Mouse (Mus musculus): ENCODE results near the gene Asap2.

The Asap2 gene

DNA sequence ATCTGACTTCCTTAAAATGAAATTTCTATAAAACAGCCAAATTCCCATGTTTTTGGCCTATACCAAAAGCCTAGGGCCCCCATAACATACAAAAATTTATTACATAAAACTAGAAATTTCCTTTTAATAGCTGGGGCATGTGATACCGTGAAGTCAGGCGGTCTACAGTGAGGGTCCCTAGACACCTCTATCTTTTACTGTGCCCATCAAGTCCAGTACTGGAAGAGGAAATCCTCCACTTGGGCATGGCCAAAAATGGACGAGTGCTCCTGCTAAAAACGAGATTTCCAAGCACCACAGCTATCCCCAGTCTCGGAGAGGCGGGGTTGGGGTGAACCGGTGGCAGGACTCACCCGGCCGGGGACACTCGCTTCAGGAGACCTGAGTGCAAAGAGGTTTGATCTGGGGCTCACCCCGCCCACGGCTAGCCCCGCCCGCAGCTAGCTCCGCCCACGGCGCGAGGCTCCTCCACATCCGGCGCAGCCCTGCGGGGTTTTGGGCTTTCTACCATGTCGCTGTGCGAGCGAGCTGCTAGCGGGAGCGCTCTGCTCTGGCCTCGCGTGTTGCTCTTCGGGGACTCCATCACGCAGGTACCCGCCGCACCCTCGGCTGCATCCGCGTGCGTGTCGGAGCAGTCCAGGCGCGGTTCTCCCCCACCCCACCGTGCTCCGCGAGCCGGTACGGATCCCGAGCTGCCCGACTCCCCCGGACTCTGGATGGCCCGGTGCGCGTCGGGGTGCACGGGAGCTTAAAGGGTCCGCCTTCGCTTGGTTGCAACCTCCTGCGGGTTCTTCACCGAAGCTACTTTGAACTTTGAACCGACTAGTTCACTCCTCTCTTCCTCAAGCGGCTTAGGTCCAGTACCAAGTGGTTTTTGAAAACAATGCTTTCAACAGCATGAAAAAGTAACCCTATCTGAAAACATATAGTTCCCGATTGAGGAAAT is 325.9 kb downstream of the Asap2 start, which contains the start of gene Iah1:
TSS of gene Iah1 (plus strand) at position 467 of the 946 bp plus-strand sequence.
- in situ Hi-C loops (cut with MboI, MseI): loop anchor here (5.0 kb wide), 1 partner anchor 56 kb away; the partner anchor contains the start of gene Adam17

- in situ Hi-C loops (cut with MboI, MseI): loop anchor here (5.0 kb wide), 1 partner anchor 55 kb away; the partner anchor contains the start of gene Adam17
Observed at GRCm38 (mm10) chr12:21316869-21317265, 326.6 kb downstream of the Asap2 start.

DNA sequence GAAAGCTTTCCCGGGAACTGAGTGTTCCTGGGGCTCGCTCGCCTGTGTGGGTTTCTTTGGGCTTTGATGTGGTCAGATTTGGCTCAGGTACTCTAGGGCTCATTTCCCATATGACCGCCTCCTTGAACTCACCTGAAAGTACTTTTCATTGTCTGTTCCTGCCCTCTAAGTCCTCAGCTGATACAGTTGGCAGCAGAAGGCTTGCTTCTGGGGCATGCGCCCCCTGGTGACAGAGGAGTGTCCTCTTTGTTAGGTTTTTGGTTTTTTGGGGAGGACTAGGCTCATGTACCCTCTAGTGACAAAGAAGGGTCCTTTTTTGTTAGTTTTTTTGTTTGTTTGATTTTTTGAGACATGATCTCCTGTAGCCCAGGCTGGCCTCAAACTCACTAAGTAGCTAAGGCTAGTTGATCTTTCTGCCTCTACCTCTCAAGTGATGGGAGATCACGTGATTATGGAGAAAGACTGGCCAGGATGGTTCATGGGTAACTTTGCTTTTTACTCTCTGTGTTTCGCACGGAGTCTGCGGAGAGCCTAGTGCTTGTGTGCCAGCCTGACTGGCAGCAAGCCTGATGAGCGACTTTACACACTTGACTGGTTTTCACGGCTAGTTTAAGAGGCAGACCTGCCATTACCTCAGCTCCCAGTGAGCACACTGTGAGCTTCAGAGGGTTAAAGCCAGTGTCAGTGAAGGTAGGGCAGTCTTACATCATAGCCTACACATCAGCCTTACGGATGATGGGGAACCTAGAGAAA is 328.1 kb downstream of the Asap2 start:
- in situ Hi-C loops (cut with MboI, MseI): loop anchor here (5.0 kb wide), 1 partner anchor 54 kb away; the partner anchor contains the start of gene Adam17
